Mouse (Mus musculus) olfactory bulb, adult 2 months (tissue): Measurements from ENCODE around the gene Flt1.

Experiments
- CTCF ChIP-seq: fragments of 200-500 bp; IDR thresholded peaks from 2 replicates; pipeline ENCODE4 v1.5.1; 2012; ENCODE audit warnings: low read depth, mild to moderate bottlenecking, low read length, moderate library complexity; ENCODE audit not compliant: insufficient read depth
- POLR2A ChIP-seq: fragments of 200-500 bp; IDR thresholded peaks from 2 replicates; pipeline ENCODE4 v1.6.1; 2012; ENCODE audit warnings: mild to moderate bottlenecking, low read depth, low read length, moderate library complexity; ENCODE audit not compliant: insufficient read depth

- TF ChIP-seq POLR2A (no peak), CTCF (no peak)
Observed at GRCm38 (mm10) chr5:147752914-147753341, 27.1 kb upstream of the Flt1 start.
